Mouse (Mus musculus): Measurements from ENCODE around the gene Lyzl6.

Lyzl6 gene

DNA sequence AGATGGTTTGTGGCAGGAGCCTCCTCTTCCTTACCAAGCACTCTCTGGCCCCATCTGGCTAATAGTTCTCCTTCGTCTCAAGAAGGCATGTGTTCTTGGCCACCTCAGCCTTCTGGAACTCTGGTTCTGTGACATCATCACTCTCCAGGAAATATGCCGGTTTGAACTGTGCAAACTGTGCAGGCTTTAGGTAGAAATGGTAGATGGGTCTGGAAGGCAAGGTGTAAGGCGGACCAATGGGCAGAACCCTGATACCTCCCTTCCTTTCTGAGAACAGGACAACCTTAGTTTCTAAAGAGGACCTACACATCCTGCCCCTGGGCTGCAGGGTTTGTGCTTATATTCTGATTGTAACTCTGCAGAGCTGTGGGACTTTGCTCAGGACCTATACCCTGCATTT is at the start of gene Lyzl6:
Lyzl6 (minus strand) TSS at position 101 of the 400 bp plus-strand sequence.
- DNase-seq (ENCODE audit: extremely low read depth, low read depth) = no peak

DNA sequence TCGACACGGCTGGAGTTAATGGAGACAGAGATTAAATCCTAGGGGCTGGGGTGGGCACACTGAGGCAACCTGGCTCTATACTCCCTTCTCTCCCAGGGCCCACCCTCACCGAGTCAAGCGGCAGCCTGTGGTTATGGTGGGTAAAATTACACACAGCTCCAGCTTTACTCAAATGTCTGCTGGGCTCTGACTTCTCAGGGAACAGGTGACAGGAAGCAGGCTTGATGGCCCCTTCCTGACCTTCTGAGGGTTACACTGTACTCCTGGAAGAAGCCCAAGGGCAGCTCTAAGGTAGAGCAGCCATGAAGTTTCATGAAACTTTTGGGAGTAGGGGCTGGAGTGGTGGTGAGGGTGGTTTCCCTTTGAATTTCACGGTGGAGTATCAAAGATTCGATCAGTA is 48.0 kb upstream of the Lyzl6 start:
- no peak for DNase-seq (ENCODE audit: extremely low read depth, low read depth)

DNA sequence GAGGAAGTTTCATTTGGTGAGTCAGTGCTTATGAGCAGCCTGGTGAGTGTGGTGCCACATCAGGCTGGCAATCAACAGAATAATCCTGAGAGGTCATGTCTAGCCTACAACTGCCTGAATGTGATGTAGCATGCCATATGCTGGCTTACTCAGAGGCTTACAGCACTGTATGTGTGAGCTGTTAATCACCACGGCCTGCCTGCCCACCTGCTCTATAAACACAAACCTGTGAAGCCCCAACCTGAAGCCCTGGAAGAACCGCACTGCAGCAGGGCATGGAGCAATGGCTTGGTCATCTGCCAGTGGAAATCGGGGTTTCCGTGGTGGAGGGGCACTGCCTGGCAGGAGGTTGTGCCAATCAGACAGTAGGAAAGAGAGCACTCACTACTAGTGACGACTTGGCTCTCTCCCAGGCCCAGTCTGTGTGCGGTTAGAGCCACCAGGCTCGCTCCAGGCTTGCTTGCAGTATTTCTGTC is 46.6 kb upstream of the Lyzl6 start:
- no peak for DNase-seq (ENCODE audit: extremely low read depth, low read depth)

DNA sequence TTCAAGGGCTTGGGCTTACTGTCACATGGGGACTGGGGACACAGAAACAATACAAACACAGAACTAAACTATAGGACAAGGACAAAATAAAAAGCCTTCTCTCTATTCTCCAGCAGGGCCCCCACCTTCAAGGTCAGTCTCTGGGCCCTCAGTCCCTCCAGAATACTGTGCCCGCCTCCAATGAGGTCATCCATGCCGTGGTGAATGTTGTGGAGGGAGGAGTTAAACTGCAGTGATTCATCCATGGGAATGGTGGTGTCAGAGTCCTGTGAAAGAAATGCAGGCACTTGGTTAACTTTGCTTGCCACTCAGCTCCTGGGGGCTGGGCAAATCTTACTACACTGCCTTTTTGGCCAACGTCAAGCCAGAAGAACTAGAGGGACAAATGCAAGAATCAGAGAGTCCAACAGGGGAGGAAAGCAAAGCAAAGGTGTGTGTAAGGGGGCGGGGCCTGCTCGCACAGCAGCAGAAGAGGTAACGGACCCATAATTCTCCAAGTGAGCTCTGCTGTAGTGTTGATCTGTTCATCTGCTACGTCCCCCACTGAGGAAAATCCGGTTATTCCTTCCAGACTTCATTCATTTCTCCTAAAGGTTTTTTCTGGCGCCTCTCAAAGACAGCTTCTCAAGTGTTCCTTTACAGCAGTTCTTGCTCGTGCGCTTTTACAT is 45.1 kb upstream of the Lyzl6 start:
- no peak for DNase-seq (ENCODE audit: extremely low read depth, low read depth)

DNA sequence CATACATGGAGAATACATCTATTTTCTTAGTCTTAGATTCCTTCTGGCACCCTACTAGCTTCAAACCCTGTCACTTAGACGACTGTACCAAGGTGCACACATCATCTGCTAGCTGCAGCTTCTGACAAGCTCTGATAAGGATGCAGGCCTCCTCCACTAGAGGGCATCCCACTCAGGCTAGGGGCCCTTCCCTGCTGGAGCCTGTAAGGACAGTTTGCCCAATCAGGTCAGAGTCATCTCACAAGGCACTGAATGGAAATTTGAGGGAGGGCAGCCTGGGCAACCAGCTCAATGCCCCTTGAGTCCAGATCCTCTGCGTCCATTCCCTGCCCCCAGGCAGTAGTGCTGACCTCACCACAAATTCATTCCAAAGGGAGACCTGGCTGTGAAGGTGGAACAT is 38.4 kb upstream of the Lyzl6 start:
- DNase-seq (ENCODE audit: extremely low read depth, low read depth) = peak; percentile 9

DNA sequence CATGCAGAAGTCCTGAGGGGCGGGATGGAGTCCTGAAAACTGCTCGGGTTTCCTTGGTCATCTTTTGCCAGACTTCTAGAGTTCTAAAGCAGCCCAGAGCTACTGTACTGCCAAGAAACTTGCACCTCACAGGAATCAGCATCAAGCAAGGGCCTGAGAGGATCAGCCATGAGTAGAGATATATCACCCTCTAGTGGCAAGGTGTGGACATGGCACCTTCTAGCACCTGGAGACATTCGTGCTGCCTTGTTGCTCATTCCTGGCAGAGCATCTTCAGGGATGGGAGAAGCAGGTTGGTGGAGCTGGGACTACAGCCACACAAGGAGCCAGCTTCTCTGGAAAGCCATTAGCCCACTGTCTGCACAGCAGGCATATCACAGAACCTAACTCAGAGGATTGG is 36.9 kb upstream of the Lyzl6 start:
- DNase-seq (ENCODE audit: extremely low read depth, low read depth) = peak; percentile 9

DNA sequence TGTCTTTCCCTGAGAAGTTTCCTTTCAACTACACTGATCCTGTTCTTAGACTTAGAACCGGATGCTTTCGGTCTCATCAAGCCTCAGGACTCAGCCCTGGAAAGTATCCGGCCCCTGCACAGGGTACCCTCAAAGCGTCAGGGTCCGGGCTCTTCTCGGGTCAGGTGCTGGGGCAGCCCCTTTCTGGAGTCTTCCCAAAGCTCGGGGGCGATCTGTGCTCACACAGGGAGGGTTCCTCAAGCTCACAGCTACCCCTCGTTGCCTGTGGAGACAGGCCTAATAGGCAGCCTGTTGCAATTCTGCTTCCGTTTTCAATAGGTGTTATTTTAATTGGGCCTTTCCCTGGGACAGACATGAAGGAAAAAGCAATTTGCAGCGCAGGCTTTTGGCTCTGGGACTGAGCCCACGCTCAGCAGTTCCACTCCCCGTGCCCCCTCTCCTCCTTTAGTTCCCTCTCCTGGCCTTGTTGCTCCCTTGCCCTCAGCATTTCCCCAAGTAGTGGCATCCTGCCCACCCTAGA is 28.3 kb upstream of the Lyzl6 start:
- no peak for DNase-seq (ENCODE audit: extremely low read depth, low read depth)

DNA sequence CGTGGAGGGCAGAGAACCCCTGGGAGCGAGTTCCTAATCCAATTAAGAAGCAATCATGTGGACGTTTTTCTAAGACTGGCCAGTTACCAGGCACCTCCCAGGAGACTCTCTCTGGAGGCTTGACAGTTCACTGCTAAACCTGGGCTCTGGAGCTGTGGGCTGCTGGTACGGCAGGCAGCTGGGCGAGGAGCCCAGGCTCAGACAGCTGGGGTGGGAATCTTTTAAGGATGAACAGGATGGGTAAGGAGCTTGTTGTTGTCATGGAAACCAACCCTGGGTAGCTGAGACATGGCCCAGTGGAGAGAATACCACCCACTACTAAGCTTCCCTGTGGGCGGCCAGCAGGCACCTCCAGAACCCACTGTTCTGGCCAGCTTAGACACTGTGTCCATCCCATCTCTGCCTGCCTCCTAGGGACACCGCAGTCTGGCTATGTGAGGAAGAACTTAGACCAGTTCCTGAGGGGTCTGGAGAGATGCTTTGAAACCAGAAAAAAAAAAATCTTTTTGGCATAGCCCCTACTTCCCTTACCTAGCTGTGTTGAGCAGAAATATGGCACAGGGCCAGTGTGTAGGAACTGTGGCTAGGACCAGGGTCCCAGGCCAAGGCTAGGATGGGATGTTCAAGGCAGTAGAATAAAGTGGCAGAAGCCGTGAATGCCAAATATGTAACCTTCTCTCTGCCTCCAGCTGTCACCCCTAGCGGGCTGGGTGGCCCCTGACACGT is 27.7 kb upstream of the Lyzl6 start:
- no peak for DNase-seq (ENCODE audit: extremely low read depth, low read depth)

DNA sequence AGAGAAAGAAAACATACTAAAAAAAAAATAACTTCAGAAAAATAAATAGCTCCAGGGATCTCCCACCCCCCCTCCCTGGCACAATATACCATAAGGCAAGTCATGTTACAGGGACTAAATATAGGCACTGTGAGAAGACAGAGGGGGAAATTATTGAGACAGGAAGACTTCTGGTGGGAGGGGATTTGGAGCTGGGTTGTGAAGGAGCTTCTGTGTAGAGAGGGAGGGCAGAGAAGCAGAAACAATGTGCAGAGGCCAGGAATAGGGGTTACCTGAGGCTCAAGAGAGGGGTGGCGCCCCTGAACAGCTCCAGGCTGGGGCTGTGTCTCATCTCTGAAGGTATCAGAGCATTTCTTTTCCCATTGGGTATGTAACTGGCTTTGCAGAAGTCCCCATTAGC is 27.0 kb upstream of the Lyzl6 start:
- no peak for DNase-seq (ENCODE audit: extremely low read depth, low read depth)

DNA sequence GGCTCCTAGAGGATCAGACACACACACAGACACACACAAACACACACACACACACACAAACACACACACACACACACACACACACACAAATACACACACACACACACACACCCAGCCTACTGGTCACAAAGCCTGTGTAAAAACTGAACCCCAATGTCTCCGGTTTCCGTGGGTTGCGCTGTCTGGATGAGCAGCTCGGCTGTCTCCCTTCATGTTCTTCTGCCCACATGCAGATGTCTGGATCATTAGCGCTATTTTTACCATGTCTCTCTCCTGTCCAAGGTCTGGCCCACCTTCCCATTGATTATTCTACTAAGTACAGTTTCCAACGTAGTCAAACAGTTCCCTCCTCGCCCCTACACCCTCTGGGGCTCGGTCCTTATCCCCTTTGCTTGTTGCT is 24.4 kb upstream of the Lyzl6 start:
- DNase-seq (ENCODE audit: extremely low read depth, low read depth) = no peak

DNA sequence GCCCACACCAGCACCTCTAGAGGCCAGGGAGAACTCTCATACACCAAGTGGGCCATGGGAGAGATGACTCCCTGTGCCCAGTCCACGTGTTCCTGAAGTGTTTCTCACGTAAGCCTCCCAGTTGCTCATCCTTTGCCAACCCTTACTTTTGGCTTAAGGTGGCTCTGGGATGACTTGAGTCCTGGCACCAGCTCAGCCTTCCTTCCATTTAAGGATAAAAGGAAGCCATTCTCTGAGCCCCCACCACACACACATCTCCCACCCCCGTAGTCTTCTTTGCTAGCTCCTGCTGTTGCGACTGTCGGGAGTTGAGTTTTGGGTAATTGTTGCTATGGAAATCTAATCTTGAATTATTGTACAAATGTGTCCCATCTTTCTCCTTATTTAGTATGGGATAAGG is 23.9 kb upstream of the Lyzl6 start:
- DNase-seq (ENCODE audit: extremely low read depth, low read depth) = no peak

DNA sequence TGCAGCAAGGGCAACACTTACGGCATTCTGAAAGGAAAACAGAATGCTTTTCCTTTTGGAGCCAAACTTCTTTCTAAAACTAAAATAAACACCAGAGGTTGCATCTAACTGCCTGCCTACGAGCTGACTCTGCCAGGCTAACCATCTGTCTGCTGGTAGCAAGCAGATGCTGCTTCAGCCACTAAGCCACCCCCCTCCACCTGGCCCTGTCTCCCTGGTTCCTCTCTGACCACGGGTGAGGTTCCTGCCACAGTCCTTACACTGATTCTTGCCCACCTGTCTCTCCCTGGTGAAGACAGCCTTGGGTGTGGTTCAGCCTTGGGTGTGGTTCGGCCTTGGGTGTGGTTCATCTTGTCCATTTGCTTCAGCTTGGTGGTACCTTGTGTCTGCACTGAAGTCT is 23.2 kb upstream of the Lyzl6 start:
- DNase-seq (ENCODE audit: extremely low read depth, low read depth) = no peak

DNA sequence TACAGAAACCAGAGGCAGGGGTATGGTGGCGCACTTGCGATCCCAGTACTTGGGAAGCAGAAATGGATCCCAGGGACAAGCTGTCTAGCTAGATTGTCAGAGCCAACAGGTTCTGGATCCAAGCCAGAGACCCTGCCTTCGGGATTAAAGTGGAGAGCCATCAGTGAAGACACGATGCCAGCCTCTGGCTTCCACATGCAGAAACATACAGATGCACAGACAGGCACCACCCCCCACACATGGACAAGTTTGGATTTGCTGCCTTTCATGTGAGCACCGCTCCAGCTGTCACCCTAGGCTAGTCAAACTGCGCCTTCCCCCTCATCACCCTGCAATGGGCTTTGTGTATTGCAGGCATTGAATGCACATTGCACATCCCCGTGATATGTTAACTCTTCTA is 19.5 kb upstream of the Lyzl6 start:
- DNase-seq (ENCODE audit: extremely low read depth, low read depth) = no peak

DNA sequence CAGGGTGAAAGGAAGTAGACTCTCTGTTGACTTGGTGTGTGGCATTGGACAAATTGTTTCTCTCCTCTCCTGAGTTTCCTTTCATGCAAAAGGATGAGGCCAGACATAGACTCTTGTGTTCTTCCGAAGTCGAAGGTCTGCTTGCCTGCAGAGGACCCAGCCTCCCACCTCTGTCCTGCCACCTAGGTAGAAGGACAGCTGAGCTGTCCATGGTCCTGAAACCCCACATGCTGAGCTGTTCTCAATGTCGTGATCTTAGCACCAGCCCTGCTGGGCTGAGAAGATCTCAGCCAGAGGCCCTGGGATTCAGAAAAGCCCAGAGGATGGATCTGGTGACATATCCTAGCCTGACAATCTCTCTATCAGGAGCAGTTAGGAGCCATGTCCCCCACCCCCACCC is 17.8 kb upstream of the Lyzl6 start:
- DNase-seq (ENCODE audit: extremely low read depth, low read depth) = no peak

DNA sequence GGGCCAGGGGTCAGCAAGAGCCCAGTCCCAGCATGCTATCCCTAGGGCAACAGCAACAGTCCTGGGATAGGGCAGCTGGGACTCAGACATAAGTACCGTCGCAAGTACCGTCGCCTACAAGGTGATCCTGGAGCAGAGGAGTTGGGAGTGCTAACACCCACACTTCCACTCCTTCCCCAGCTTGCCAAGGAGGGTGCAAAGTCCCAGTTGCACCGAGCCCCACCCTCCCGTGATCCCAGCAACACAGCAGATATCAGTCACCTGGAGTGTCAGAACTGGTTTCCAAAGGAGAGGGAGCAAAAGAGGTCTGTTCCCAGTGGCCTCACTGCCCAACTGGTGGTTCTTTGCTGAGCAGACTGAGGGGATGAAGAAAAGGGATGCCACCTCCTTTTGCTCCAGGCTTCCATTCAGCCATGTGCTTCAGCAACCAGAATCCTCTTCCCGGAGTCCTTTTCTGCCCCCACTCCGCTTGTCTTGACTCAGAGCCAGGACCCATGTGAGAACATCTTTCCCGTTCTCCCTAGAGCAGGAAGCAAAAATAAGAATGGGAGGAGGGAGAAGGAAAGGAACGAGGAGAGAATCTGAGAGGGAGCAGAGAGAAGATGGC is 14.8 kb upstream of the Lyzl6 start:
- DNase-seq (ENCODE audit: extremely low read depth, low read depth) = no peak

DNA sequence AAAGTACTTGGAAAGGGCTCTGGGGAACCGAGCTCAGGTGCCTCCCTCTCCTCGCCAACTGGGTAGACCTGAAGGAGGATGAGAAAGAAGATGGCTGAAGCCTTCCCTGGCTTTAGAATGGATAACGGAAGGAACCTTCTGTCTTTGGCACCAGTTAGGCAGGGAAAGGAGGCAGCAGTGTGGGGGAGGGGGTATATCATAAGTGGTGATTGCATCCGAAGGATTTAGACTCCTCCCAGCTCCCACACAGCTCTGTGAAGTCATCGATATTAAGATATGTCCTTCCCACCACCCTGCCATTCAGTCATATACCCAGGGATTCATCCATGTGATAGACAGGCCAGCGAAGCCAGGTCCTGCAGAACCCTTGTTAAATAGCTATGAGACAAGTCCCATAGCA is 12.7 kb upstream of the Lyzl6 start:
- DNase-seq (ENCODE audit: extremely low read depth, low read depth) = no peak

DNA sequence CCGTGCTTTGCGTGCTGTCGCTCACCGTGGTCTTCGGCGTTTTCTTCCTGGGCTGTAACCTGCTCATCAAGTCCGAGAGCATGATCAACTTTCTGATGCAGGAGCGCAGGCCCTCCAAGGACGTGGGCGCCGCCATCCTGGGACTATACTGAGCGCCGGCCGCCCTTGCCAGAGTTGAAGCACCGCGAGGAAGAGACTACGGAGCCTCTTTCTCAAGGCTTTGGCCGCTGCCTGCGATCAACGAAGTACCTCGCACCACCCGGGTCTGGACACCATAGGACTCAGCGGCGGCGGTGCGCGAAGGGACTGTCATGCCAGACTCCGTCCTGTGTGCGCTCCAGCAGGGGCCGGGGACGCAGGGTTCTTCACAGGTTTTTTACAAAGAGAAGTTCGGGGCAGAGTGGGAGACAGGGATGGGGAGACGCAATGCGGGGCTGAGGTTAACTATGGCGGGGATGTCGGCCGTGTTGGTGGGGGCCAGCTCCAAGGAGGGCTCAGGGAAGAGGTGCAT is 11.3 kb upstream of the Lyzl6 start:
- no peak for DNase-seq (ENCODE audit: extremely low read depth, low read depth)

DNA sequence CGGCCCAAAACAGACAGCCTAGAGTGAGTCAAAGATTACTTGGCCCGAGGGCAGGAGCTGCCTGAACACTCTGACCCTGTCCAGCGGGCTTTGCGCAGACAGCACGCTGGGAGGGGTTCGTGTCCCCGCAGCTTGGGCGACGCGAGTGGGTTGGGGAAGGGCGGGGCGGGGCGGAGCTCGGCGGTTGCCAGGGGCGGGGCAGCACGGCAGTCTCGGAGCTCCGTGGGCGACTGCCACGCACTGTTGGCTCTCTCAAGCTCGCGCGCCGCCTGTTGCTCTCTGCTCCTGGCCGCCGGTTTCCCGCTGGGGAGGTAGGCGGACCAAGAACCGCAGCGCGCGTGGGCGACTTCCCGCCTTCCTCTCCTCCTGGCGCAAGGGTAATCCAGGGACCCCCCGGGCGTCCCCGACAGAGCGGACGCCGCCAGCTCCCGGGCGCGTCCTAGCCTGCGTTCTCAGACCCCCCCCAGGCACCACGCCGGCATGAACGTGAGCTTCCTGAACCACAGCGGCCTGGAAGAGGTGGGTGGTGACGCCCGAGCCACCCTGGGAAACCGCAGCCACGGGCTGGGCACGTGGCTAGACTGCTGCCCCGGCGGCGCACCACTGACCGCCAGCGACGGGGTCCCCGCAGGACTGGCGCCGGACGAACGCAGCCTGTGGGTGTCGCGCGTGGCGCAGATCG is 10.8 kb upstream of the Lyzl6 start, which contains the start of gene Rprml:
Rprml (plus strand) TSS at position 270 of the 682 bp plus-strand sequence.
- DNase-seq (ENCODE audit: extremely low read depth, low read depth) = no peak

DNA sequence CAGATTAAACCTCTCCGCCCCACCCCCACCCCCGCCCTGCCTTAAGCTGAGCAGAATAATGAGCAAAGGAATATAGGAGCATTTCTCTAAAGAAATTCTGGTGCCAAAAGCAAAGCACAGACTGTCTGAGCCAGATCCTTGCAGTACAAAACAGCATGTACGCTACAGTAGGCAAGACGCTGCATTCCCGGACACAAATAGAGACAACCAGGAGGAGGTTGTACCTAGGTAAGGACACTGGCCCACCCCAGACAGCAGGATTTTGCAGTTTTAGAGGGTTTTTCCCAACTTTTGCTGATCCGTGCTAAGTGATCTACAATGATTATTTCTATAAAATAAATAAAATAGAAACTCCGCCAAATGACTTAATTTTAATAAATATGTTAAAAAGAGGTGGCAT is 10.0 kb upstream of the Lyzl6 start:
- no peak for DNase-seq (ENCODE audit: extremely low read depth, low read depth)

DNA sequence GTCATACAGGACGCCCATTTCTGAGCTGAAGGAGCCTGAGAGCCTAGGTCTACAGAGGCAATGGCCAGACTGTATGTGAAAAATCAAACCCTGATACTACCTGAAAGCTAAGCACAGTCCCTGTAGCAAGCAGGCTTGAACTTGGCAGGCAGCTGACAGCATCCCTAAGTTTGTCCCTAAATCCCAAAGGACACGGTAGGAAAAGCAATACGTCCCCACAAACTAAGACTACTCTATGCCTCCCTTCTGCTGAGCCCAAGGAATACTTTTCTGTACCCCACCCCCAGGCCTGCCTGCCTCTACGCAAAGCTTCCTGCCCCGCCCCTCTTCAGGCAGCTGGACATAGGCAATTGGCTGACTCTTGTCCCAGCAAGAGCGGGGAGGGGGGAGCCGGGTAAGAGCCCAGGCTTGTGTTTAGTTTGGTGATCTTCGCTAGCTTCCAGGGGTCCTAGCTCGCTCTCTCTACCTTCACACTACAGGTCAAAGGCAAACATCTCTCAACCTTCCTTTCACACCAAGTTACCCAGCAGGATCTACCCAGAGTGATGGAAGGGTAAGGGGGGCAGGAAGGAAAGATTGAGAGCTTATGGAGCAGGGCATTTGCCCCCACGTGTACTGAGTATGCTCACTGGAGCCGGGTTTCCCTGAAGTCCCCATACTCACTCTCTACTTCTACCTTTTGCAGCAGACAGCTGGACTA is 9.4 kb upstream of the Lyzl6 start:
- DNase-seq (ENCODE audit: extremely low read depth, low read depth) = no peak

DNA sequence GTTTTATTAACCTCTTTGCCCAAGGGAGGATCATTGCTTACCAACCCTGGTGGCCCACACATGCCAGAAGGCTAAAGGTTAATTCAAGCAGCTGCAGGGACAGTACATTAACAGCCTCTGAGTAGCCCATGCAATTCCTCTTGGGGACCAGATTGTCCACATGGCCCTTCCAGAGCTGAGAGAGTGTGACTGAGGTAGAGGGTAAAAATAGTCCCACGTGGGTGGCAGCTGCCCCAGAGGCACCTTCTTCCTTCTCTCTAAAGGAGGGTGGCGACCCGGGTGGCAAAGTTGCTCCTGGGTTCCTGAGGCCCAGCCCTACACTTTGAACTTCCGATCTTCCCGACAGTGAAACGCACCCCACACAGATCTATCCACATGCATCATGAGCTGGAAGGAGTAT is 7.6 kb upstream of the Lyzl6 start:
- no peak for DNase-seq (ENCODE audit: extremely low read depth, low read depth)
